Mouse (Mus musculus): ENCODE data around the gene Dmpk.
"Not testable (repeated sequence)": the region's sequence is repeated elsewhere in the genome, so short reads cannot be mapped to it uniquely, and the experiment has no call there.

Dmpk gene

GRCm38 (mm10) chr7:19083701-19084100, at the start of gene Dmpk:
Gene Dmpk (plus strand): TSS chr7:19083849.
- in situ Hi-C loops (cut with MboI) = no loop called here

- in situ Hi-C loops (cut with MboI) = no loop called here
These were observed 39.0 kb upstream of the Dmpk start for GRCm38 (mm10) chr7:19044616-19045015.

- in situ Hi-C loops (cut with MboI) = no loop called here
These were observed 37.2 kb upstream of the Dmpk start for GRCm38 (mm10) chr7:19046286-19047069.

DNA sequence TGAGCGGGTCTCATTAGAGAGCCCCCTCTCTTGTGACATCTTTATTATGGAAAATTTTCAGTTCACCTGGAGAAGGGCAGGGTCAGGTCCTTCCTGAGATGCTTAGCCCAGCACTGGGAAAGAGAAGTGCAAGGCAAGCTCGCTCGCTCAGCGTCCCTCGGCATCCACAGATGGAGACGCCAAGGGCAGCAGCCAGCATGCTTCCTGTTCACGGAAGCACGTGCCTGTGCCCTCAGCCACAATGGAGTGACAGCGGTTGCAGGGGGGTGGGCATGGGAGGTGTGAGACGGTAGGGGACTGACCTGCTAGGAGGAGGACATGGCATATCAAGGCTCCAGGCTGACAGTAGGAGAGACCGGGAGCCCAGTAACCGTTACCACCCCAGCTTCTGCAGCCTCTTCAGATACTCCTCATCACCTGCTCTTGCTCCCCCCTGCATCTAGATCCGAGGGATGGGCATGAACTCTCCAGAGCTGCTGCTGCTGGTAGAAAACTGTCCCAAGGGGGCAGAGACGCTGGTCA, 35.6 kb upstream of the Dmpk start:
- in situ Hi-C loops (cut with MboI) = no loop called here

GRCm38 (mm10) chr7:19049252-19049651, 34.4 kb upstream of the Dmpk start:
- in situ Hi-C loops (cut with MboI) = no loop called here

- in situ Hi-C loops (cut with MboI) = no loop called here
These were observed 33.5 kb upstream of the Dmpk start for GRCm38 (mm10) chr7:19050172-19050571.

DNA sequence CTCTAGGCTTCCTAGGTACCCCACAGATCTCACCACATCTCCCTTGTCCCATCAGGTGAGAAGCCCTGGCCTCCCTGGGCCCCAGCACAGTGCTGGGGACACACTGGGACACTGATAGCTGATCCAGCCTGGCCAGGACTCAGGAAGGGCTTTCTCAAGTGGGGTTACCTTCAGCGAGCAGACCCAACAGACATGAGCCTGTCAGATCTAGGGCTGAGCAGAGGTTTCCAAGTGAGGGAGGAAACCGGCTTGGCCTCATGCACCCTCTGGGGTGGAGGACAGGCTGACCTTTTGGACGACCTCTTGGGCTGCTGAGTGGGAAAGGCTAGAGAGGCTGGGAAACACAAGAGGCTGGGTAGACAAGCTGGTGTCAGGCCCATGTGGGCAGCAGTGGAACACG, 32.5 kb upstream of the Dmpk start:
- in situ Hi-C loops (cut with MboI) = no loop called here

- in situ Hi-C loops (cut with MboI) = no loop called here
These were observed 31.1 kb upstream of the Dmpk start for GRCm38 (mm10) chr7:19052345-19053135.

- in situ Hi-C loops (cut with MboI) = no loop called here
These were observed 30.5 kb upstream of the Dmpk start for GRCm38 (mm10) chr7:19053136-19053532.

GRCm38 (mm10) chr7:19054047-19054776, 29.4 kb upstream of the Dmpk start, which contains the start of gene Rsph6a:
Gene Rsph6a (plus strand): TSS chr7:19054690.
- in situ Hi-C loops (cut with MboI) = no loop called here

DNA sequence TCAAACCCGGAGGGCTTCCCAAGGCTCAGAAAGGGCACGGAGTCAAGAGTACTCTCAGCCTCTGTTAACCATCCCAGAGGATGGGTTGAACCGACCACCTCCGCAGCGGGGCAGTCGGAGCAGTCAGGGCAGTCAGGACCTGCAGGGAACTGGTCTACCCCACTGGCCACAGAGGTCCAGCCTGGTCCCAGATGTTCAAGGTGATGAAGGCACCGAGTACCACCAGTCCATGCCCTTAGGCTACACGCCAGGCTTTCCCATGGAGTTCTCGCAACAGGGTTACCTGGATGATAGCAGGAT, 28.9 kb upstream of the Dmpk start:
- in situ Hi-C loops (cut with MboI) = no loop called here

DNA sequence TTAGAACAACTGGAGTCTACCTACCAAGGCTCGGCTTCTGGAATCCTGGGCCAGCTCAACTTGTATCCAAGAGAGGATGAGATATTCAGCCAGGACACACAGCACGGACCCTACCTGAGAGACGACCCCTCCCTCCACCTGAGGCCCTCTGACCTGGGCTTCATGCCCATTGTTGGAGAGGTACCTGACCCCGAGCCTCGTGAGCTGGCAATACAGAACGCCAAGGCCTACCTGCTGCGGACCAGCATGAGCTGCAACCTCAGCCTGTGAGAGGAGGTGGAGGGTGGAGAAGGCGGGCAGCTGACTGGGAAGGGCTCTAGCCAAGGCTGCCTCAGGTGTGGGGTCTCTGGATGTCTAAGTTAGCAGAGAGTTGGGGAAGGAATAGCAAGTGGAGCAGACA, 28.5 kb upstream of the Dmpk start:
- in situ Hi-C loops (cut with MboI) = no loop called here

DNA sequence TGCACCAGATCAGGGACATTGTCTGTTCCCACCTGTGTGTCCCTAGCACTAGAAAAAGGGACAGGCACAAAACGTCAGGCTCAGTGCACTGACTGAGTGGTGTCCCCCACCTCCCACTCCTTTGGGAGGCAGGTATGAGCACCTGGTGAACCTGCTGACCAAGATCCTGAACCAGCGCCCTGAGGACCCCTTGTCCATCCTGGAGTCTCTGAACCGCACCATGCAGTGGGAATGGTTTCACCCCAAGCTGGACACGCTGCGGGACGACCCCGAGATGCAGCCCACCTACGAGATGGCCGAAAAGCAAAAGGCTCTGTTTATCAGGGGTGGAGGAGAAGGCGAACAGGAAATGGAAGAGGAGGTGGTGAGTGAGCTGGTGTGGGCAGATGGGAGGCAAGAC, 26.2 kb upstream of the Dmpk start:
- in situ Hi-C loops (cut with MboI) = no loop called here

GRCm38 (mm10) chr7:19065896-19066295, 17.8 kb upstream of the Dmpk start:
- in situ Hi-C loops (cut with MboI) = no loop called here

GRCm38 (mm10) chr7:19067063-19067462, 16.6 kb upstream of the Dmpk start:
- in situ Hi-C loops (cut with MboI) = no loop called here

- in situ Hi-C loops (cut with MboI) = no loop called here
These were observed 15.7 kb upstream of the Dmpk start for GRCm38 (mm10) chr7:19067935-19068334.

DNA sequence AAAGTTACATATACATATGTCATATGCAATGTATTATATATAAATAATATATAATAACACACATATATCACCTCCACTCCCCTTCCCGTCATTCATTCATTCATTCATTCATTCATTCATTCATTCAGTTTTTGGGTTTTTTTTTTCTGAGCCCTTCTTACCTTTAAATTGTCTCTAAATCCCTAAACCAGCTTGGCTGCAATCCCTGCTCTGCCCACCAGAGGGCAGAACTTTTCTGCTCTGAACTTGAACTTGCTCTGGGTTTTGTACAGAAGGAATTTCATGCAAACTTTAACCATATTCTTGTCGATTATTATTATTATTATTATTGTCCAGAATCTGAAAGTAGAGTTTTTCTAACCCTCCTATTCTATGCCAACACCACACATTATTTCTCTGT, 14.9 kb upstream of the Dmpk start:
- in situ Hi-C loops (cut with MboI) = no loop called here

DNA sequence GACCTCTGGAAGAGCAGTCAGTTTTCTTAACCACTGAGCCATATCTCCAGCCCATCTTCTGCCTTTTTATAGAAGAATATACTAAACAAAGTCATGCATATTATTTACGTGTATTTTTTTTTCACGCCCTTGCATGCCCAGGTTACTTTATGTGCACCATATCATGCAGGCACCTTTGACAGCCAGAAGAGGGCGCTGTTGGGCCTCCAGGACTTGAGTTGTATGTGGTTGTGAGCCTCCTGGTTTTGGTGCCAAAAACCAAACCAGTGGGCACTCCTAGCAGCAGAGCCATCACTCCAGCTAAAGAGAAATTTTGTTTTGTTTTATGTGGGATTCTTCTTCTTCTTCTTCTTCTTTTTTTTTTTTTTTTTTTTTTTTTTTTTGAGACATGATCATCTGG, 14.1 kb upstream of the Dmpk start:
- in situ Hi-C loops (cut with MboI) = no loop called here

- in situ Hi-C loops (cut with MboI) = not testable (repeated sequence)
These were observed 12.6 kb upstream of the Dmpk start for GRCm38 (mm10) chr7:19071024-19071423.

DNA sequence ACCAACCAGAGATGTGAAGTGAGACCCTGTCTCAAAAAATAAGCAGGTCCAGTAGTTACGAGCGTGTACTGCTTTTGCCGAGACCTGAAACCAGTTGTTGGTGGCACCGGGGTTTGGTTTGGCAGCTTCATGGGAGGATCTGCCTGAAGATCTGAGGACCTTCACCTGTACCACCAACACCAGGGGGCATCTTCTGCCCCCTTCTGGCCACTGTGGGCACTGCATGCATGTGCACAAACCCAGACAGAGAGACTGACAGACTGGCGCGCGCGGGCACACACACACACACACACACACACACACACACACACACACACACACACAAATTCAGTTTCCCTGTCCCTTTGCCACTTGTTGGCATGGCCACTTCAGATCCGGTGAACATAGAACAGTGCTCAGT, 10.1 kb upstream of the Dmpk start:
- in situ Hi-C loops (cut with MboI) = no loop called here

GRCm38 (mm10) chr7:19074494-19074893, 9.2 kb upstream of the Dmpk start:
- in situ Hi-C loops (cut with MboI) = no loop called here

DNA sequence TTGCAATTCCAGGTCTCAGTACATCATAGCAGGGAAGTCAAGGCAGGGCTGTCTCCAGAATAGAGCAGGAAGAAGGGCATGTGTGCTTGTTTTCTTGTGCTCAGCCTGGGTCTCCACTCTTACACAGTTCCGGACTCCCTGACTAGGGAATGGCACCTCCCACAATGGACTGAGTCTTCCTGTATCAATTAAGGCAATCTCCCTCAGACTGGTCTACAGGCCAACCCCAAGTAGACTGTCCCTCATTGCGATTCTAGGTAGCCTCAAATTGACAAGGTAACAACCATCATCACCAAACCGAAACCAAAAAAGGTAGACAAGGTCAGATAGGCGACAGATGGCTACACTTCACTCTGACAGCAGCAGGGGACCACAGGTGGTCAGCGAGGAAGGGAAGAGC, 8.4 kb upstream of the Dmpk start:
- in situ Hi-C loops (cut with MboI) = no loop called here
